Mouse (Mus musculus): ENCODE measurements around the gene Sugp2.

GRCm38 (mm10) chr8:70234080-70234780, at the start of gene Sugp2, which contains the start of gene Armc6:
- TF ChIP-seq CTCF (IDR thresholded peaks at IDR 0.05) = peak; percentile 21; the same call in 1 of the 2 replicates
- no peak for TF ChIP-seq EP300 (IDR thresholded peaks at IDR 0.05)
